Mouse (Mus musculus) forebrain, embryonic 16.5 days (tissue): ENCODE data around the gene Ddx41. TPM values are rescaled to one million over a fixed set of nuclear protein-coding genes. Genes with fewer than 3 reads are reported as not detected.
"Not testable (repeated sequence)": the region's sequence is repeated elsewhere in the genome, so short reads cannot be mapped to it uniquely, and the experiment has no call there.

Source experiments
- ATAC-seq: fragments of 200-750 bp; cut with Nextera tagmentation; 2 replicates; pipeline ENCODE4 v1.8.0; 2017; ENCODE audit warnings: mild to moderate bottlenecking, moderate library complexity
- H3K27ac ChIP-seq: fragments of 300-500 bp; sonication (generic); 2 replicates; pipeline ENCODE4 v1.5.1; 2014; ENCODE audit warnings: low read length, control low read depth
- H3K27me3 ChIP-seq: fragments of 300-500 bp; sonication (generic); replicated peaks from 2 replicates; pipeline ENCODE4 v1.6.1; 2014; ENCODE audit warnings: low read length; ENCODE audit not compliant: control insufficient read depth, insufficient read depth
- H3K36me3 ChIP-seq: fragments of 300-500 bp; sonication (generic); 2 replicates; pipeline ENCODE4 v1.6.1; 2014; ENCODE audit not compliant: control insufficient read depth, insufficient read depth
- H3K4me1 ChIP-seq: fragments of 300-500 bp; sonication (generic); replicated peaks from 2 replicates; pipeline ENCODE4 v1.6.1; 2014; ENCODE audit warnings: low read length; ENCODE audit not compliant: control insufficient read depth, insufficient read depth
- H3K4me2 ChIP-seq: fragments of 300-500 bp; sonication (generic); 2 replicates; pipeline ENCODE4 v1.6.1; 2014; ENCODE audit warnings: mild to moderate bottlenecking, low read length, control low read depth
- H3K4me3 ChIP-seq: fragments of 300-500 bp; sonication (generic); replicated peaks from 2 replicates; pipeline ENCODE4 v1.5.1; 2014; ENCODE audit warnings: mild to moderate bottlenecking, low read length, control low read depth
- H3K9ac ChIP-seq: fragments of 300-500 bp; sonication (generic); replicated peaks from 2 replicates; pipeline ENCODE4 v1.6.1; 2014; ENCODE audit warnings: low read depth, low read length, control low read depth
- H3K9me3 ChIP-seq: fragments of 300-500 bp; sonication (generic); 2 replicates; pipeline ENCODE4 v1.6.1; 2016; ENCODE audit warnings: low read length; ENCODE audit not compliant: control insufficient read depth
- WGBS: fragments of 180-500 bp; shearing (Covaris S2); extraction: QIAGEN DNeasy Blood & Tissue Kit; methylation state at CpG from one replicate; pipeline ENCODE4 v1.1.7; 2014; 5-methylcytosine and 5-hydroxymethylcytosine counted together
- polyA plus RNA-seq: library from polyadenylated mRNA; unstranded; fragments of >200 nt; fragmentation: Nextera tagmentation; extraction: Ambion mirVana; gene quantifications from 2 replicates; pipeline ENCODE4 v1.2.1, GENCODE M21; 2015

Gene Ddx41
- polyA plus RNA-seq, 1 experiment from 2014 or later, result 70.6 TPM

DNA sequence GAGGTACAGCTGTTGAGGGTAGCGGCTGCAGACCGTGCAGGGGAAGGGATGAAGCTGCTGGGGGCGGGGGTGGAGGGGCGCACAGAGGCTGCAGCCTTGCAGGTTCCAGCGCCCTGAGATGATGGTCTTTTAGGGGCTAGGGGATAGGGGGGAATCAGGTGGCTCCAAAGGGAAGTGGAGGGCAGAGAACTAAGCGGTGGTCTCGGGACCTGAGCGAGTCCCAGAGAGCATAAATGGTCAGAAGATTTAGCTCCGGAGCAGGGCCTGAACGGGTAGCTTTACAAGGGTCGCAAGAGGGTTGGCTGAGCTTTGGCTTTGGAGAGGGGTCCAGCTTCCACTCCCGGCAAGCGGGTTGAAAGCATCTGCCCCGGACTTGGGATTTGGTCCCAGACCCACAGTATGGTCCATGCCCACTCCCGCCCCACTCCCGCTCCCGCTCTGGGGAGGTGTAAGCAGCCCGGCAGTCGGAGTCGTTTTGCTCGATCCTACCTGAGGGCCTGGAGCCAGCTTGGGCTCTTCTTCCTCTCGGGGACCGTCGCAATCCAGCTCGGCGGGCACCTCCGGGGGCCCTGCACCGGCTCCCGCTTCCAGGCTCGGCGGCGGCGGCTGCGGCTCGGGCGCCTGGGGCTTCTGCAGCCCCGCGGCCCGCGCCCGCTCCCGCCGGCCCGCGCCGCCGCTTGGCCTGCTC, 34.0 kb upstream of the Ddx41 start:
- no peaks in the 10 kb centered on the region for H3K27me3 ChIP-seq

GRCm38 (mm10) chr13:55569726-55570285, 33.3 kb upstream of the Ddx41 start:
- peak; percentile 21; the same call in 1 of the 2 replicates for ATAC-seq
- WGBS, result under 1% methylated on average over 16 of the region's 16 CpGs
- H3K9me3 ChIP-seq, result no peaks in the 10 kb centered on the region
- no peaks in the 10 kb centered on the region for H3K27me3 ChIP-seq
- peak overlapping the region; percentile 93 for H3K4me2 ChIP-seq
- H3K36me3 ChIP-seq, result no peaks in the 10 kb centered on the region
- H3K27ac ChIP-seq, result peak overlapping the region; percentile 24
- peaks cover 32% of the 10 kb centered on the region for H3K4me1 ChIP-seq
- H3K4me3 ChIP-seq, result peak overlapping the region; percentile 94
- H3K9ac ChIP-seq, result peak overlapping the region; percentile 99

More for the DNA sequence above, 34.0 kb upstream of the Ddx41 start:
- H3K4me3 ChIP-seq, result peak overlapping the region; percentile 94
- H3K27ac ChIP-seq, result peak overlapping the region; percentile 92
- H3K36me3 ChIP-seq, result no peaks in the 10 kb centered on the region
- peak overlapping the region; percentile 93 for H3K4me2 ChIP-seq
- H3K9me3 ChIP-seq, result no peaks in the 10 kb centered on the region
- H3K9ac ChIP-seq, result peak overlapping the region; percentile 99
- H3K4me1 ChIP-seq, result peaks cover 32% of the 10 kb centered on the region
- peak; percentile 70 for ATAC-seq
- under 1% methylated on average over 36 of the region's 47 CpGs for WGBS

- WGBS, result 83% methylated on average over 4 of the region's 4 CpGs
- not testable (repeated sequence) for H3K27me3 ChIP-seq, H3K9ac ChIP-seq, ATAC-seq, H3K9me3 ChIP-seq, H3K4me2 ChIP-seq, H3K36me3 ChIP-seq, H3K27ac ChIP-seq, H3K4me3 ChIP-seq
- H3K4me1 ChIP-seq, result peaks cover 32% of the 10 kb centered on the region
Measured at GRCm38 (mm10) chr13:55568524-55568923, 32.1 kb upstream of the Ddx41 start.

GRCm38 (mm10) chr13:55567949-55568348, 31.5 kb upstream of the Ddx41 start:
- Histone ChIP-seq H3K27ac (no peak overlapping the region), H3K4me3 (no peak overlapping the region), H3K4me2 (no peak overlapping the region), H3K27me3 (no peaks in the 10 kb centered on the region), H3K9ac (no peak overlapping the region), H3K9me3 (no peaks in the 10 kb centered on the region), H3K36me3 (no peaks in the 10 kb centered on the region), H3K4me1 (peaks cover 32% of the 10 kb centered on the region)
- no peak for ATAC-seq
- 91% methylated on average over 2 of the region's 2 CpGs for WGBS

GRCm38 (mm10) chr13:55567001-55567400, 30.5 kb upstream of the Ddx41 start:
- Histone ChIP-seq H3K9me3 (no peaks in the 10 kb centered on the region), H3K4me2 (no peak overlapping the region), H3K27me3 (no peaks in the 10 kb centered on the region), H3K36me3 (no peaks in the 10 kb centered on the region), H3K9ac (0 out of 2 replicates have a peak overlapping the region, but pooled peaks have one; percentile 12), H3K4me1 (peaks cover 29% of the 10 kb centered on the region), H3K4me3 (no peak overlapping the region), H3K27ac (no peak overlapping the region)
- WGBS, result 87% methylated on average over 6 of the region's 6 CpGs
- no peak for ATAC-seq

DNA sequence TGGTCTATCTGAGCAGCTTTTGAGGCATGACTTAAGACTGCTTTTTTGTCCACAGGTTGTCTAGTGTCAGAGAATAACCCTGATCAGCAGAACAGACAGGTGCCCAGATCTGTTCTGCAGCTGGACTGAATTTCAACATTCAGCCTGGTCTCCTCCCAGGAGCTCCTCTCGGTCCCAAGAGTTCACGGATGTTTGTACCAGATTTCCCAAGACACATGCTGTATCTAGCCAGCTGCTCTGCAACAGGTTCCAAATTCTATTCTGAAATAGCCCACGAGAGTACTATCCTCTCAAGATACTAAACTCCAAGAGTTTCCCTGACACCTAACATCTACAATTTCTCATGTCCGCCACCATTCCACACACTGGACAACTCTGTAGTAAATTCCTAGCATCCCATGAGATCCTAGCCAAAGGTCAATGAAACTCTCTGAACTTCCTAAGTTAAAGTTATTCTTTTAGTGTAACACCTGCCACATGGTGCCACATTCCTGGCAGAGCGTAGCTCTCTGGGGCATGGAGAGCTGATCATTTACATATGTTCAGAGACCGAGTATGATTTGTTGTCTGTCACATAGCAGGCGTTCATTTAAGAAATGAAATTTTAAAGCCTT, 26.9 kb upstream of the Ddx41 start:
- Histone ChIP-seq H3K4me2 (no peak overlapping the region), H3K4me3 (no peak overlapping the region), H3K4me1 (0 out of 2 replicates have a peak, but pooled peaks cover 12% of the 10 kb centered on the region), H3K27ac (no peak overlapping the region), H3K9me3 (no peaks in the 10 kb centered on the region), H3K36me3 (no peaks in the 10 kb centered on the region), H3K9ac (no peak overlapping the region), H3K27me3 (no peaks in the 10 kb centered on the region)
- no peak for ATAC-seq
- WGBS, result 85% methylated on average over 7 of the region's 7 CpGs

DNA sequence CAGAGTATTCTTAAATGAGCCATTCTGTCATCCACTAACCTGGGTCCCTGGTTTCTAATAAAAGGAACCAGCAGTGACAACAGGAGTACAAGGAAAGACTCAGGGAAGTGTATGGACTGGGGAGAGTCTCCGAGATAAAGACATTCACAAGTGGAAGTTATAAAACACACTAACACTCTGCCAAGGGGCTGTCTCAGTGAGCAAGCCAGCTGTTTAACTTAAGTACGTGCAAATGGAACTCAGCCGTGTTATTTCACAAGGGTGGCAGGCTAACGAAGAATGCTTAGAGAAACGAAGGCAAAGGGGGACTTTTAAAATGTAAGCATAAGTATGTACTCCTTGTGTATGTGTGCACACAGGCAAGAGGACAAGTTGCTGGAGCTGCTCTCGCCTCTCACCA, 21.0 kb upstream of the Ddx41 start:
- Histone ChIP-seq H3K4me1 (no peaks in the 10 kb centered on the region), H3K9ac (no peak overlapping the region), H3K27me3 (no peaks in the 10 kb centered on the region), H3K27ac (no peak overlapping the region), H3K9me3 (no peaks in the 10 kb centered on the region), H3K4me3 (no peak overlapping the region), H3K36me3 (peaks cover 16% of the 10 kb centered on the region), H3K4me2 (no peak overlapping the region)
- ATAC-seq, result no peak
- 72% methylated on average over 6 of the region's 6 CpGs for WGBS

GRCm38 (mm10) chr13:55555921-55556320, 19.5 kb upstream of the Ddx41 start:
- Histone ChIP-seq H3K27ac (no peak overlapping the region), H3K9me3 (no peaks in the 10 kb centered on the region), H3K4me3 (no peak overlapping the region), H3K36me3 (peaks cover 16% of the 10 kb centered on the region), H3K9ac (no peak overlapping the region), H3K4me1 (no peaks in the 10 kb centered on the region), H3K4me2 (no peak overlapping the region), H3K27me3 (no peaks in the 10 kb centered on the region)
- 87% methylated on average over 9 of the region's 9 CpGs for WGBS
- ATAC-seq, result no peak

GRCm38 (mm10) chr13:55549061-55549460, 12.6 kb upstream of the Ddx41 start:
- Histone ChIP-seq H3K4me3 (no peak overlapping the region), H3K27me3 (no peaks in the 10 kb centered on the region), H3K4me2 (no peak overlapping the region), H3K9me3 (no peaks in the 10 kb centered on the region), H3K9ac (no peak overlapping the region), H3K27ac (no peak overlapping the region), H3K36me3 (peaks cover 19% of the 10 kb centered on the region), H3K4me1 (no peaks in the 10 kb centered on the region)
- no peak for ATAC-seq
- WGBS, result 89% methylated on average over 15 of the region's 15 CpGs
